Mouse (Mus musculus): ENCODE results near the gene Trim72.
"Not testable (repeated sequence)": the region's sequence is repeated elsewhere in the genome, so short reads cannot be mapped to it uniquely, and the experiment has no call there.

Trim72 gene

DNA sequence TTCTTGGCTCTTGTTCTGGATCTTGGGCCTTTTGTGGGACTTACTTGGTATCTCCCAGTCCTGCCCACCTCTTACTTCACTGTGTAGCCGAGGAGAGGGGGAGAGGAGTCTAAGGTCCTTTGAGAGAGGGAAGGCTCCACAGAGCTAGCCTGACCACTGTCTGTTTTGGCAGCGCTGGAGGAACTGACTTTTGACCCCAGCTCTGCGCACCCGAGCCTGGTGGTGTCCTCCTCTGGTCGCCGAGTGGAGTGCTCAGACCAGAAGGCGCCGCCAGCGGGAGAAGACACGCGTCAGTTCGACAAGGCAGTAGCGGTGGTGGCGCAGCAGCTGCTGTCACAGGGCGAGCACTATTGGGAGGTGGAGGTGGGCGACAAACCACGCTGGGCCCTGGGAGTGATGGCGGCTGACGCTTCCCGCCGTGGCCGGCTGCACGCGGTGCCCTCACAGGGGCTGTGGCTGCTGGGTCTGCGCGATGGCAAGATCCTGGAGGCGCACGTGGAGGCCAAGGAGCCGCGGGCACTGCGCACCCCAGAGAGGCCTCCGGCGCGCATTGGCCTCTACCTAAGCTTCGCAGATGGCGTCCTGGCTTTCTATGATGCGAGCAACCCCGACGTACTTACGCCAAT is 6.1 kb downstream of the Trim72 start:
- DNase-seq: no peak

GRCm38 (mm10) chr7:128012136-128012780 is 8.5 kb downstream of the Trim72 start:
- DNase-seq: peak; percentile 61

DNA sequence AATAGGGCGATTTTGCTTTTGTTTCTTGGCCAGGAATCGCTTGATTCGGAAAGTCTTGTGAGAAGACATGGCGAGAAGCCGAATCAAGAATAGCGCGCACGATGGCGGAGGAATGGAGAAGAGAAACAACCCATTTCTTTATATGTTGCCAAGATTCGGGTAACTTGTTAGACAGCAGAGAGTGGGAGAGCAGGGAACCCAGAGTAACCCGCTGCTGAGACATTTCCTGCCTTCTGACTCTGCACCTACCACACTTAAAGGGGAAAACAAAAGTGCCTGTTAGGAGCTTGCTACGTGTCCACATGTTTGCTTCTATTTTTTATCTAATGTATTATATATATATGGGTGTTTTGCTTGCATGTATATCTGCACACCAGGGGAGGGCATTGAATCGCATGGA is 9.4 kb downstream of the Trim72 start:
- peak; percentile 41 for DNase-seq

DNA sequence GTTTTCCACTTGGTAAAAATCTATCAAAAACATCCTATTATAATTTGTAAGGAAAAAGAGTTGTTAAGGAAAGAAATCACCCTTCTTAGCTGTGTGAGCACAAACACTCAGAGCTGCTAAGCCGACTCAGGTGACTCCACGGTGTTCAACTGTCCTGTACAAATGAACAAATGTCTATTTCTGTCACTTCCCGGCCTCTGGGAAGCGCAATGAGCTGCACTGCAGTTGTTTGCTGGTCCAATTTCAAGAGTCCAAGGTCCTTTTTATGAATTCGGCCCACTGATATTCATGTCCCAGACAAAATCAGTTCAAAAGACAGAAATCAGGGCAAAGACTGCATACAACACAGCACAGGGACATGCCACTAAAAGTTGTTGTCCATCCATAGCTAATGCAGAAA is 12.4 kb downstream of the Trim72 start:
- DNase-seq: not testable (repeated sequence)

GRCm38 (mm10) chr7:128016650-128017049 is 12.9 kb downstream of the Trim72 start:
- no peak for DNase-seq

DNA sequence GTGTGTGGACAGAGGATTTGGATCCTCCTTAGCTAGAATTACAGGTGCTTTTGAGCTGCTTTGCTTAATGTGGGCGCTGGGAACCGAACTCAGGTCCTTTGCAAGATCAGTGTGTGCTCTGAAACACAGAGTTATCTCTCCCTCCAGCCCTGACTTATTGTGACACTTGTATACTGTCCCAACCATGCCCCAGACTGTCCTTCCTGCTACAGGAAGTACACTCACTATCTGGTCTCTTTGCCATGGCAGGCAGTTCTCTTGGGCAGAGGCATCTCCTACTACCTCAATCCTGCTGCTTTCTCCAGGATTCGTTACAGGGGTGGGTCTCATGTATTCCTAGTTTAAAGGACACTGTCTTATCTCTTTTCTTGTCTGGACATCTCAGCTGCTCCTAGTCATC is 14.5 kb downstream of the Trim72 start:
- no peak for DNase-seq

DNA sequence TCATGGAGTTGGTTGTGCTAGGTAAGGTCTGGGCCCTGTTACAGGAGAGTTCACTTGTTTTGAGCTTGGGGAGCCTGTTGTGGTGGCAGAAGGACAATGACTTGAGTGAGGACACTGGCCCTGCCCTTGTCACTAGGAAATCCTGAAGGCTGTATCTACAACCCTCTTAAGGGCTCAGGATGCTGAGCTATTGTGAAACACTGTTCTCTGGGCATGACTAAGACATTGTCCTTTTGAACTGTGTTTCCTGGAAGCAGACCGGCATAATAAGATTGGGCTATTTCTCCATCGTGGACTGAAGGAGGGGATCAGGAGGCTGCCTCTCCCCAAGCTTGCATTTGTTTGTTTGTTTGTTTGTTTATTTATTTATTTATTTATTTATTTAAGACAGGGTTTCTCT is 15.4 kb downstream of the Trim72 start:
- no peak for DNase-seq

- DNase-seq: peak; percentile 34
Measured at GRCm38 (mm10) chr7:128022974-128023373, 19.2 kb downstream of the Trim72 start.

GRCm38 (mm10) chr7:128023565-128023964 is 19.8 kb downstream of the Trim72 start:
- no peak for DNase-seq

GRCm38 (mm10) chr7:128024364-128024763 is 20.6 kb downstream of the Trim72 start:
- DNase-seq: no peak

GRCm38 (mm10) chr7:128024932-128025331 is 21.2 kb downstream of the Trim72 start:
- no peak for DNase-seq

DNA sequence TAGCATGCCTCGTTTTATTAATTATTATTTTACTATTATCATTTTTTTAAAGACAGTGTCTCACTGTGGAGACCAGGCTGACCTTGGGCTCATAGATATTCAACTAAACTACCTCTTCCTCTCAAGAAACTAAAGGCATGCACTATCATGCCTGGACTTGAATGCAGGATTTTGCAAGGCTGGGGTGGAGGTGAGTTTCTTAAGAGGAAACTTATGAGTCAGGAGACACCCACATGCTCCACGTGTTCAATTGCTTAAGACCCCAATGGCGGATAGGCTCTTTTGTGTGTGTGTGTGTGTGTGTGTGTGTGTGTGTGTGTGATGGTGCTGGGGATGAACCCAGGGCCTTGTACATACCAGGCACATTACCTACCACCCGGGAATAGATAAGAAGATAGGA is 21.6 kb downstream of the Trim72 start:
- DNase-seq: no peak

- DNase-seq: no peak
Measured at GRCm38 (mm10) chr7:128031403-128031976, 27.7 kb downstream of the Trim72 start.

GRCm38 (mm10) chr7:128032290-128032988 is 28.7 kb downstream of the Trim72 start:
- DNase-seq: no peak

- DNase-seq: no peak
Measured at GRCm38 (mm10) chr7:128032989-128033293, 29.2 kb downstream of the Trim72 start.

DNA sequence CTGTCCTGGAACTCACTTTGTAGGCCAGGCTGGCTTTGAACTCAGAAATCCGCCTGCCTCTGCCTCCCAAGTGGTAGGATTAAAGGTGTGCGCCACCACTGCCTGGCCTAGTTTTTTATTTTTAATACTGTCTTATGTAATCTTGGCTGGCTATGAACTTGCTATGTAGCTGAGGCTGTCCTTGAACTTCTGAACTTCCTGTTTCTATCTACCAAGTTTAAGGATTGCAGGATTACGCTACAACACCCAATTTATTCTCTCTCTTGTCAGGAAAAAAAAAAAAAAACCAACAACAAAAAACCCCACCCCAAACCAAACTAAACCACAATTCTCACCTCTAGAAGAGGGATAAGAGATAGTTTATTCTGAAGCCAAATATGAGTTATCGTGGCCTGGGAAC is 29.9 kb downstream of the Trim72 start:
- DNase-seq: no peak

- peak; percentile 30 for DNase-seq
Measured at GRCm38 (mm10) chr7:128042161-128042820, 38.5 kb downstream of the Trim72 start.

DNA sequence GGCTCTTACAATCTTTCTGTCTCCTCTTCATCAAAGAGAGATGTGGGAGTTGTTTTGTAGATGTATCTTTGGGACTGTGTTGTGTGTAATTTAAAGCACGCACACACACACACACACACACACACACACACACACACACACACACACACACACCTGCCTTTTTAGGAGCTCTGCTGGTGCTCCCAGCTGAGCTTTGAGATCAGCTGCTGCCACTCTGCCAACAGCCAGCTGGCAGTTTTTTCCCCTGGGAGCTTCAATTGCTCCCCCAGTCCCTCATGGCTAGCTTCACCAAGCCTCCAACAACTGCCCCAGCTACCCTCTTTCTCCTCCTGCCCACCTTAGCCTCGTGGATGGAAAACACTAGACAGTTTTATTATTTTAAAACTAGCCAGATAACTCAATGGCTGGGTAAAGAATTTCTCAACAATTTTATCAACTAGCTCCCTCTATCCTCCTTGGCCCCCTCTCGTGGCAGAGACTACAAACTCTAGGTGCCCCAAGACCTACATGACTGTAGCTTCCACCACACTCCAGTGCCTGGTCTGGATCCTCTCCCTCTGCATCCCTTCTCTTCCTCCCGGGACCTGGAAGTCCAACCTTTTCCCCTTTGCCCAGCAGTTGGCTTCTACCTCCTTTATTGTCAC is 40.5 kb downstream of the Trim72 start:
- peak; percentile 68 for DNase-seq

DNA sequence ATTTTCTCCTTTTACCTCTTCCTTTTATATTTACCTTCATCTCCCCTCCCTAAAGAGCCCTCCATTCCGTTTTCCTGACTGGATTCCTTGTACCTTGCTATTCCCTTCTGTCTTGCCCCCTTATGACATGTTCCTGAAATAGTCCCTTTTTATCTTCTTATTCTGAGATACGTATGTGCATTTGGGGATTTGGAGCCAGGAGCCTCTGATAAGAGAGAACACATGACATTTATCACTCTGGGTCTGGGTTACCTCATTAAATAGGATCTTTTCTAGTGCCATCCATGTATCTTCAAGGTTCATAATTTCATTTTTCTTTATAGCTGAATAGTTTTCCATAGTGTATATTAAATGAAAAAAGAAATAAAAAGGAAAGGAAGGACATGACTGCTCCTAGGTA is 41.9 kb downstream of the Trim72 start:
- no peak for DNase-seq

GRCm38 (mm10) chr7:128048819-128049218 is 45.1 kb downstream of the Trim72 start:
- no peak for DNase-seq

DNA sequence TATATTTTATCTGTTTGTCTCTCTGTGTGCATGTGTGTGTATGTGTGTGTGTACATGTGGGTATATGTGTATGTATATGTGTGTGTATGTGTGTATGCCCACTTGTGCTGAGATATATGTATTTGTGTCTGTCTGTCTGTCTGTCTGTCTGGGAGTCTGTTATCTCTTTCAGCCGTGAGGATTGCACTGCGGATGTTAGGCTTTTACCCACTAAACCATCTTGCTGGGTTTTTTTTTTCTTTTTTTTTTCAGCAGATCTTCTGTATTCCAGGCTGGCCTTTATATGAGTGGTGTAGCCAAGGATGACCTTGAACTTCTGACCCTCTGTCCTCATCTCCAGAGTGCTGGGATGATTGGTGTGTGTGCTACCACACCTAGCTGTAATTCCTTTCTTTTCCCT is 45.5 kb downstream of the Trim72 start:
- no peak for DNase-seq

DNA sequence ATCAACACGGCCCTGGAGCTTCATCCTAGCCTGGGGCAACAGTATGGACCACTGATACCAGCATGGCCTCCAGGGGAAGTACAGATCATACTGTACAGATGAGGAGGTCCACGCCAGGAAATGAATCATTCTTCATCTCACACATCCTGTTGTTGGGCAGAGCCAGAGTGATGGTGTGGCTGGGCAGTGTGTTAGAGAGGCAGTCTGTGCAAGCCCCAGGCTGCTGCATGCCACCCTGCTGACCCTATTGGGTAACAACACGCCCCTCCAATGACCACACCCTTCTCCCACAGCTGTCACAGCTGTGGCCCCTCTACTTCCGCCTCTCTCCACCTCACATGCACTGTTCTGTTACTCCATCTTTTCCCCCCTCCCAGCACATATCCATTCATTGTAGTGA is 47.0 kb downstream of the Trim72 start:
- peak; percentile 28 for DNase-seq

- DNase-seq: no peak
Measured at GRCm38 (mm10) chr7:128053061-128053460, 49.3 kb downstream of the Trim72 start.

Data from thymus, postnatal 25 days (tissue).